Comparison of ENCODE assay signal across 8 mouse cellular contexts in genomic region chr2:132575256-132575655, GRCm38 (mm10). TPM values are rescaled to one million over a fixed set of nuclear protein-coding genes. Genes with fewer than 3 reads are reported as not detected.
DNase-seq lines count a peak whose midpoint lies in the region; ATAC-seq and TF ChIP-seq lines count a peak whose summit lies in the region.

No protein-coding gene starts in this region.

- no peak for ATAC-seq in hindbrain, embryonic 12.5 days (ENCODE audit: low FRiP score)
- ATAC-seq in hindbrain, embryonic 11.5 days (ENCODE audit: low FRiP score) = no peak
- ATAC-seq in erythroblast, adult 5-6 weeks (replicated peaks; ENCODE audit: low FRiP score, poor library complexity, severe bottlenecking) = 0 out of 2 replicates have a peak, but pooled peaks have one; percentile 26
- no peak for ATAC-seq in liver, embryonic 15.5 days (ENCODE audit: insufficient read depth)

- TF ChIP-seq POLR2A in CH12.LX (IDR thresholded peaks at IDR 0.05; ENCODE audit: low read depth, low read length) = no peak

- dilution Hi-C loops in CH12.LX (cut with MboI; ENCODE audit: extremely low pct_ligation_motif_present, extremely low pct_unique_long_range_greater_than_20kb, low sequenced_read_pairs) = no loop called here

- no peaks in the 10 kb centered on the region for H3K9me3 ChIP-seq in hindbrain, embryonic 12.5 days (replicated peaks)
- no peaks in the 10 kb centered on the region for H3K9me3 ChIP-seq in hindbrain, embryonic 11.5 days (ENCODE audit: control insufficient read depth, low read length)
- H3K9me3 ChIP-seq in CH12.LX (replicated peaks; ENCODE audit: low read length) = no peaks in the 10 kb centered on the region
- H3K9me3 ChIP-seq in liver, embryonic 15.5 days (replicated peaks) = no peaks in the 10 kb centered on the region

- no peak for TF ChIP-seq CTCF in CH12.LX (conservative IDR thresholded peaks at IDR 0.05 in 1 of 2, IDR thresholded peaks at IDR 0.05 in 1 of 2; ENCODE audit: low read depth in 2 of 2, low read length in 2 of 2)

- H3K36me3 ChIP-seq in hindbrain, embryonic 12.5 days = peaks cover 13% of the 10 kb centered on the region
- H3K36me3 ChIP-seq in hindbrain, embryonic 11.5 days (ENCODE audit: control insufficient read depth, insufficient read depth, low read length) = no peaks in the 10 kb centered on the region
- peaks cover 9 to 15% of the 10 kb centered on the region in 2 experiments for H3K36me3 ChIP-seq in CH12.LX (replicated peaks in 1 of 2; ENCODE audit: control insufficient read depth in 1 of 2, insufficient read depth in 1 of 2, low read length in 1 of 2)
- peaks cover 20% of the 10 kb centered on the region for H3K36me3 ChIP-seq in liver, embryonic 15.5 days (replicated peaks)

- H3K4me1 ChIP-seq in hindbrain, embryonic 12.5 days = peaks cover 19% of the 10 kb centered on the region
- H3K4me1 ChIP-seq in hindbrain, embryonic 11.5 days (replicated peaks; ENCODE audit: control insufficient read depth, insufficient read depth, low read length) = no peaks in the 10 kb centered on the region
- H3K4me1 ChIP-seq in CH12.LX (ENCODE audit: control insufficient read depth in 1 of 2, insufficient read depth in 2 of 2) = peaks cover 5 to 39% of the 10 kb centered on the region in 2 experiments; a peak in 3 of 4 replicates
- peaks cover 50% of the 10 kb centered on the region for H3K4me1 ChIP-seq in liver, embryonic 15.5 days (replicated peaks)

- H3K4me2 ChIP-seq in hindbrain, embryonic 12.5 days (replicated peaks) = peak overlapping the region; percentile 54; the same call in 1 of the 2 replicates
- no peak overlapping the region for H3K4me2 ChIP-seq in hindbrain, embryonic 11.5 days (replicated peaks; ENCODE audit: low read depth, low read length)
- peak overlapping the region; percentile 82 for H3K4me2 ChIP-seq in CH12.LX (ENCODE audit: insufficient read depth, low read depth, poor library complexity, severe bottlenecking)
- peak overlapping the region; percentile 76 for H3K4me2 ChIP-seq in liver, embryonic 15.5 days

- H3K4me3 ChIP-seq in hindbrain, embryonic 12.5 days = no peak overlapping the region
- no peak overlapping the region for H3K4me3 ChIP-seq in hindbrain, embryonic 11.5 days (ENCODE audit: low read depth, low read length)
- H3K4me3 ChIP-seq in CH12.LX (replicated peaks in 1 of 3; ENCODE audit: low read depth in 2 of 3, low read length in 2 of 3, poor library complexity in 1 of 3) = peak overlapping the region; percentile 51 to 88 (median 83)
- H3K4me3 ChIP-seq in liver, embryonic 15.5 days (replicated peaks) = peak overlapping the region; percentile 86

- TF ChIP-seq RAD21 in CH12.LX (IDR thresholded peaks at IDR 0.05; ENCODE audit: low read depth, low read length) = no peak

- no peaks in the 10 kb centered on the region for H3K27me3 ChIP-seq in hindbrain, embryonic 12.5 days
- no peaks in the 10 kb centered on the region for H3K27me3 ChIP-seq in hindbrain, embryonic 11.5 days (ENCODE audit: control insufficient read depth, insufficient read depth, low read length)
- no peaks in the 10 kb centered on the region for H3K27me3 ChIP-seq in CH12.LX (replicated peaks)
- H3K27me3 ChIP-seq in liver, embryonic 15.5 days = no peaks in the 10 kb centered on the region

- no peak overlapping the region for H3K9ac ChIP-seq in hindbrain, embryonic 12.5 days
- H3K9ac ChIP-seq in hindbrain, embryonic 11.5 days (ENCODE audit: low read depth, low read length) = no peak overlapping the region
- H3K9ac ChIP-seq in CH12.LX (ENCODE audit: insufficient read depth, low read depth) = peak overlapping the region; percentile 88
- peak overlapping the region; percentile 99 for H3K9ac ChIP-seq in liver, embryonic 15.5 days

- H3K79me2 ChIP-seq in CH12.LX (replicated peaks; ENCODE audit: control insufficient read depth, extremely low read depth, insufficient read depth, poor library complexity, severe bottlenecking) = peaks cover 63% of the 10 kb centered on the region

- no peak for TF ChIP-seq EP300 in CH12.LX (IDR thresholded peaks at IDR 0.05; ENCODE audit: low read length)

- 82% methylated on average over 3 of the region's 3 CpGs for WGBS in hindbrain, embryonic 12.5 days
- WGBS in hindbrain, embryonic 11.5 days = 80% methylated on average over 3 of the region's 3 CpGs
- WGBS in liver, embryonic 15.5 days (ENCODE audit: insufficient replicate concordance) = 61% methylated on average over 3 of the region's 3 CpGs

- in situ Hi-C loops in CH12.LX (cut with MboI; ENCODE audit: low pct_ligation_motif_present, low pct_unique_long_range_greater_than_20kb, low sequenced_read_pairs) = loop anchor here (10.0 kb wide), 1 partner anchor 50 kb away; no protein-coding TSS in a partner anchor

- no peak for DNase-seq in hindbrain, embryonic 11.5 days (ENCODE audit: low spot score)
- DNase-seq in CH12.LX (ENCODE audit: extremely low read depth) = no peak
- DNase-seq in embryo, embryonic 11 days = no peak
- no peak for DNase-seq in urinary bladder, postnatal 25 days (ENCODE audit: low spot score)
- DNase-seq in adrenal gland, adult 8-10 months = no peak

- no peak overlapping the region for H3K27ac ChIP-seq in hindbrain, embryonic 12.5 days
- H3K27ac ChIP-seq in hindbrain, embryonic 11.5 days (ENCODE audit: low read depth, low read length) = no peak overlapping the region
- H3K27ac ChIP-seq in CH12.LX (ENCODE audit: insufficient read depth, low read depth) = peak overlapping the region; percentile 83; the same call in 1 of the 2 replicates
- peak overlapping the region; percentile 99 for H3K27ac ChIP-seq in liver, embryonic 15.5 days (replicated peaks)

TF ChIP-seq in CH12.LX, 34 proteins besides CTCF, POLR2A, EP300 and RAD21:
- no peak for TF ChIP-seq E2F4 (IDR thresholded peaks at IDR 0.05; ENCODE audit: insufficient replicate concordance, low read depth, low read length)

RNA-seq across cellular contexts. Expression of gene Gpcpd1, which starts 12.3 kb away (rescaled TPM):
- polyA plus RNA-seq in hindbrain, embryonic 12.5 days (2016; fragmentation: Nextera tagmentation; extraction: Ambion mirVana) = 71.0 and 82.5 TPM in 2 replicates
- polyA plus RNA-seq in hindbrain, embryonic 11.5 days (2014; fragmentation: Nextera tagmentation; extraction: Ambion mirVana) = 48.5 and 52.1 TPM in 2 replicates
- total RNA-seq in CH12.LX (2012; rRNA removed) (18.3 and 33.5 TPM in 2 replicates), CH12.LX (2014; rRNA removed) (60.5 and 60.8 TPM in 2 replicates)
- polyA plus RNA-seq in CH12.LX (2012; ENCODE audit: insufficient read length, low read depth) = 30.9 and 40.7 TPM in 2 replicates
- total RNA-seq in erythroblast, adult 5-6 weeks (2015; ENCODE audit: low replicate concordance) = 1,227 and 1,267 TPM in 2 replicates
- 1,445 and 1,475 TPM in 2 replicates for total RNA-seq in erythroblast, adult 5-6 weeks (2017; ENCODE audit: low replicate concordance)
- 64.7 and 73.0 TPM in 2 replicates for polyA plus RNA-seq in liver, embryonic 15.5 days (2015; fragmentation: Nextera tagmentation; extraction: Ambion mirVana)
- total RNA-seq in adrenal gland, adult 8-10 months (2022) = 10 to 100 TPM; 19.5 to 61.3 (median 25.4) TPM

Comparison
In these comparisons a context has a peak if more than half of its experiments do, and no peak if none do; other contexts are left out.
1. H3K27ac ChIP-seq: peak in CH12.LX (single experiment) and liver, embryonic 15.5 days (single experiment); none in hindbrain, embryonic 12.5 days (single experiment) and hindbrain, embryonic 11.5 days (single experiment).
2. H3K4me3 ChIP-seq: peak in CH12.LX (3 of 3) and liver, embryonic 15.5 days (single experiment); none in hindbrain, embryonic 12.5 days (single experiment) and hindbrain, embryonic 11.5 days (single experiment).
3. H3K9ac ChIP-seq: peak in CH12.LX (single experiment) and liver, embryonic 15.5 days (single experiment); none in hindbrain, embryonic 12.5 days (single experiment) and hindbrain, embryonic 11.5 days (single experiment).